Mouse (Mus musculus) brain, embryonic 14.5 days (tissue): ENCODE results near the gene Ksr2.

Experiments
- CTCF ChIP-seq: fragments of 200-500 bp; IDR thresholded peaks from 2 replicates; pipeline ENCODE4 v1.5.1; 2012; ENCODE audit warnings: inconsistent platforms, mild to moderate bottlenecking, moderate library complexity, borderline replicate concordance; ENCODE audit not compliant: insufficient read depth, insufficient read length; ENCODE audit errors: extremely low read depth
- POLR2A ChIP-seq: fragments of 200-500 bp; IDR thresholded peaks from 2 replicates; pipeline ENCODE4 v1.6.1; 2012; ENCODE audit warnings: mild to moderate bottlenecking, inconsistent platforms, borderline replicate concordance; ENCODE audit not compliant: poor library complexity, insufficient read depth, insufficient read length, severe bottlenecking; ENCODE audit errors: extremely low read depth

DNA sequence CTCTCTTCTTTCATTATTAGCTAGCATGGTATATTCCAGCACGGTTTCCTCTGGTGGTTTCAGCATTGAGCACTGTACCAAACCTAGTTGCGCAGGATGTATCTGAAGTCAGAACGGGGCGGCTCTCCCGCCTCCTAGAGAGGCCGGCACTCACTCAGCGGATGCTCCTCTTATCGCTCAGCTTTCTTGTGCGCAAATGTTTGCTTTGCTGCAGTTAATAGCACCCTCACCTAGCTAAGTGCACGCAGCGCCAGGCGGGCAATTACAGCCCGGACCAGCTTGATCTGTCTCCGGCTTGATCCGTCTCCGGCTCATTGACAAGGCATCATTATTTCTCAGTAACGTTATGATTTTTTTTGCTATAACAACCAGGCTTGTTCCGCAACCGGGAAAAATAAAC, 179.5 kb downstream of the Ksr2 start:
- no peak for TF ChIP-seq POLR2A
- TF ChIP-seq CTCF: no peak
